Mouse (Mus musculus): ENCODE measurements around the gene Immp2l.
A peak's percentile ranks its signal among the peaks of the same experiment; 100 is the strongest.

Immp2l gene

GRCm38 (mm10) chr12:41425101-41425679, 401.3 kb downstream of the Immp2l start:
- DNase-seq (ENCODE audit: low spot score in 2 of 2): no peak

GRCm38 (mm10) chr12:41427464-41427863, 403.6 kb downstream of the Immp2l start:
- peak; percentile 1 to 2 for DNase-seq (ENCODE audit: low spot score in 2 of 2)

DNA sequence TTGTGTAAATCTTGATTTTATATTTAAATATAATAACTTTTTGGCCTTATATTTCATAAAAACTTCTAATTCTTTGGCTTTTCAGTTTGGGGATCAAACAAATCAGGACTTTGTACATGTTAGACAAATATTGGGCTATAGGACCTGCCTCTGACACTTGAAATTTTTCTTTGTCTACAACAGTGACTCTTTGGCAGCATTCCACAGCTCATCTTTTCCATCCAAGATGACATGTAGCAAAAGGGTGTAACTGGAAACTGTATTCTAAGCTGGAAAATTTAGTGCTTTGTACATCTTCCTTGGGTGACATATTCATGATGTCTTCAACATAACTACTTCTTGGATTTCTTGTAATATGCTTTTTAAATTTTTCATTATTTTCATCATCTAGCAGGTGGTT, 404.9 kb downstream of the Immp2l start:
- DNase-seq (ENCODE audit: low spot score in 2 of 2): no peak

GRCm38 (mm10) chr12:41436206-41436985, 412.5 kb downstream of the Immp2l start:
- DNase-seq (ENCODE audit: low spot score in 2 of 2): no peak

GRCm38 (mm10) chr12:41438446-41438845, 414.6 kb downstream of the Immp2l start:
- peak; percentile 5 for DNase-seq (ENCODE audit: low spot score in 2 of 2)

GRCm38 (mm10) chr12:41468374-41468991, 444.6 kb downstream of the Immp2l start:
- no peak for DNase-seq (ENCODE audit: low spot score in 2 of 2)

DNA sequence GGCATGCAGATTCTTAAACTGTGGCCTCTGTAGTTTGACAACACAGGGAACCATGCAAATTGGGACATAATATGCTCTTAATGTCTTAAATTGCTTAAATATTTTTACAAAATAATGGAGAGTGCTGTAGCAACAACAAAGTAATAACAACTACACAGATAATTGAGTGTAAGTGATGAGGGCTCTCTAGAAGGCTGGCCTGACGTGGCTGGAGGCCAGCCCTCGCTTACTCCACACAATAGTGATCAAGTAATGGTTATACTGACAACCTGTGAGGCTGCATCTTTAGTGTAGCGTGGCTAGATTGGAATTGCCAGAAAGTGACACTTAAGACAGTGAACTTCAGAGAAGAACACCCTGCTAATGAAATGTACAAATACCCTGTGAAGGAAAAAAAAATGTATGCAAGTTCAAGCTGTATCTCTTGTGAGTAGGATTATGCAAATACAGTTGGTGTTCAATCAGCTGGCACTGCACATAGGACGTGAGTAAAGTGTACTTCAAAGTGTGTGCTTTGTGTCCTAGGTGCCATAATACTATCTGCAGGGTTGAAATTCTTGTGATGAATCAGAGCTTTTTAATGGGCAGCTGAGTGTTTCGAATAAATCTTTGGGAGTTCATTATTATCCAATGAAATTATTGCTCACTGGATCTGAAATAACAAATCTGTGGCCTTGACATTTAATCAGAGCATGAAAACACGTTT, 445.4 kb downstream of the Immp2l start:
- DNase-seq (ENCODE audit: low spot score in 2 of 2): no peak

DNA sequence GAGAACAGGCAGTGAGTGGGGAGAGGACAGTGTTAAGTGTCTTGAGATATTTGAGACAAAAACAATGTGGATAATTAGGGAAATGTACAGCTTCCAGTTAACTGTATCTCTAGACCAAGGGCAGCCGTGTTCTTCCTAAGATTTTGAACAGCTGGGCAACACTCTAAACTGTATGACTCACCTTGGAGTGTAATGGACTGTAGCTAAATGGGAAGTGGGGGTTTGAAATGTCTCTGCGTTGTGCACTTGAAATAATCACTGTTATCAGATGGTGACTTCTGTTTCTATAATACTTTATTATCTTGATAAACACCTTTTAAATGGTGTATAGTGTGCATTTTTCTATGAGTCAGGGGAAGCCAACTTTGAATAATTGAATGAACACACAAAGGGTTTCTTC, 457.6 kb downstream of the Immp2l start:
- DNase-seq (ENCODE audit: low spot score in 2 of 2): no peak

DNA sequence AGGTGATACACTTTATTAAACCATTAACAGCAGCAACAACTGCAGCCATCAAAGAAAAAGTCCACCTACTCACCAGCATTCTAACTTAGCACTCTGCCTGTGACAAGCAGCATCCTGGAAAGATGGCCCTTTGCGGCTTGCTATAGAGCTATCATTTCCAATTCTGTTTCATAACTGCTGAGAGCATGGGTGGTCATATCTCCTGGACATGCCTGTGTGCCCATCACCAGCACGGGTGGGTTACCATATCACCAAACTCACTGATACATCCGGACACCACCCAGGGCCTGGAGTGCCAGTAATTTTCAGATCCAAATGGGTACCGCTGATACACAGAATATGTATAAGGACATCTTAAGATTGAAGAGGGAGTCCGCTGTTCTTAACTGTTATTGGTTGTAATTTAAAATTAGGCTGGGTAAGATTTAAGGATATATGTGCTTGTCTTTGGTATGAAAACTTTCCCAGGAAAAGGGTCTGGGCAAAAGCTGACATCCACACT, 459.3 kb downstream of the Immp2l start:
- no peak for DNase-seq (ENCODE audit: low spot score in 2 of 2)

DNA sequence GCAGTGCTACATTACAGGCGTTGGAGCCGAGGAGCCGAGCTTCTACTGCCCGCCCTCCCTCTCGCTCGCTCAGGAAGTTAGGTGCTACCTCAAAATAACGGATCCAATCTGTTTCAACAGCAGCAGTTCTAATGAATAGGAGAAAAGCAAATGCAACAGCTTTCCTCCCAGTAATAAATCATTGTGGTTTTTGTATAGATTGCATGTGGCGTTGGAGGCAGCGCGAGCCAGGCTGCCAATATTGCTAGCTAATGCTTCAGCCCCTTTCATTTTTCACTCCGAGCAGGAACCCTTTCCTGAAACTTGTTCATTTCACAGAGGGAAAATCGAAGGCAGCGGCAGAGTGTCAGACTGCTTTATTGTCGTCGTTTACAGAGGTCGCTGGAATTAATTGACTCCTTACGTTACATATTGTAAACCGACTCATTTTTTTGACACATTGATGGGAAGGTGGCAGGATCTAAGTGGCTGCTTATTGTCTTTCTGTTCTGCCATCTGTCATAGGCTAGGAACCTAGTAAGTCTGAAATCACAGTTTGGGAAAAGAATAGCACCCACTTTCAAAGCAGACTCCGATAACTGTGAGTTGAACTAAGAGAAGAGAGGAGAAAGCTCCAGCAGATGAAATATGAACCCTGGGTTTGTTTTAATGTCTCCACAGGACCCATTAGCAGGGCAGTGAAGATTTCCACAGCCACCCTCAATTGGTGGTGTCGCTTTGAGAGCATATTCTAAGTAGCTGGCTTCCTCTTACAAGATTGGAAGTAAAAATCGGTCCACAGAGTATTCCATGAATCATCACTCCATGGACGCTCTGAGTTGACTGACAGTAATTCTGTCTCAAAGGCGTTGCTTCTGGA, 459.9 kb downstream of the Immp2l start:
- no peak for DNase-seq (ENCODE audit: low spot score in 2 of 2)

GRCm38 (mm10) chr12:41484689-41485511, 461.0 kb downstream of the Immp2l start:
- no peak for DNase-seq (ENCODE audit: low spot score in 2 of 2)

GRCm38 (mm10) chr12:41485512-41486215, 461.8 kb downstream of the Immp2l start:
- peak; percentile 32 to 44 for DNase-seq (ENCODE audit: low spot score in 2 of 2)

DNA sequence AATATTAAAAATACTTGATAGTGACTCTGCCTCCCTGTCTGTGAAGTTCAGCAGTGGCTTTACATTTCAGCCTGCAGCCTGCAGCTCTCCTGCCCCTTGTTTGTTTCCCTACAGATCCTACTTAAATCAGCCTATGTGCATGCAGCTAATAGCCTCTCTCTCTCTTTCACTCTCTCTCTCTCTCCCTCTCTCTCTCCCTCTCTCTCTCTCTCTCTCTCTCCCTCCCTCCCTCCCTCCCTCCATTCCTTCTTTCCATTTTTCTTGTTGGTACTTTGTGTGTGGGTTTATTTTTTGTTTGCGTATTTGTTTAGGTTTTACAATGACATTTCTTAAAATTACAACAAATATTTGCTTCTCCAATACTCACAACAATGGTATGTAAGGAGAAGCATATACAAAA, 462.4 kb downstream of the Immp2l start, which contains the start of gene Lrrn3:
TSS of gene Lrrn3 (minus strand) at position 101 of the 400 bp plus-strand sequence.
- no peak for DNase-seq (ENCODE audit: low spot score in 2 of 2)

GRCm38 (mm10) chr12:41487005-41487404, 463.1 kb downstream of the Immp2l start:
- peak in 1 of 2 experiments; percentile 10 for DNase-seq (ENCODE audit: low spot score in 2 of 2)

DNA sequence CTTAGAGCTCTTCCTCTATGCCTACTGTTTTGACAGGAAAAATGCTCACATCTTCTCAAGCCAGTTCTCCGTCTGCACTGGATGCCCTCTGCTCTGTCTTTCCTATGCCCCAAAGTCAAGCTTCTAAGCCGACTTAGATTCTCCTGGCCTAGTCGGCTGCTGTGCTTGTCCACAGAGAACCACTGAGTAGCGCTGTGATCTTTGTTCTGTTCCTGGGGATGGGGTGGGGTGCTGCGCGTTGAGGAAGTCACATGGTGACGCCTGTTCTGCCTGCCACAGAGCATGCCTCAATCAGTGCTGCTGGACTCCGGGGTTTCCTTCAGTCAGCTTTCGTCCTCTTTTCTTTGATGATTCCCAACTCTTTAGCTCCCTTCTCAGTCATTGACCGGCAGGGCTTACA, 470.7 kb downstream of the Immp2l start:
- no peak for DNase-seq (ENCODE audit: low spot score in 2 of 2)

DNA sequence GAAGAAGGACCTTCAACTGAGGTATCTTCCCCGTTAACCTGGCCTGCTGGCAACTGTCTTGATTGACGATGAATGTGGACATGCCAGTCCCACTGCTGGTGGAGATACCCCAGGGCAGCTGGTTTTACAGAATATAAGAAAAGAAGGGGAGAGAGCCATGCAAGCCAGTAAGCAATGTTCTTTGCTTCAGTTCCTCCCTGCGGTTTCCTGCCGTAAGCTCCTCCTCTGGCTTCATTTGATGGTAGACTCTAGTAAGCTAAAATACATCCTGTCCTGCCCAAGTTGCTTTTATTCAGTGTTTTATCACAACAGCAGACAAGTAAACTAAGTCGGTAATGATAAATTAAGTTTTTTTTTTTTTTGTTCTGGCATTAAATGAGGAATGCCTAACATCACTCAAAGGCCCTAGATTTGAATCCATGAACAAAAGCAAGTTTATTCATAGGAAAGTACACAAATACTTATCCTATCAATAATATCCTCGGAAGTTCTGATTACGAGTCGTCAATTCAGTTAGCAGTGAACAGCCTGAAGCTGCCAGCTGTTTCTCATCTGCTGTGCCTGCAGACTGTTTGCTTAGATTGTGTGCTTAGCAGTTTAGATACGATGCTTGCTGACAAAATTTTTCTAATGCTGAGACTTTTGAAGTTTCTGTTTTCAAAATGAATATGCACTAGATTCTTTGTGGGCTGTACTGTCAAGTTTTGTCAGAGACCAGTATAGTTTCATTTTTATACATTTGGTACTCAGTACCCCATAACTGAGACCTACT, 476.3 kb downstream of the Immp2l start:
- no peak for DNase-seq (ENCODE audit: low spot score in 2 of 2)

DNA sequence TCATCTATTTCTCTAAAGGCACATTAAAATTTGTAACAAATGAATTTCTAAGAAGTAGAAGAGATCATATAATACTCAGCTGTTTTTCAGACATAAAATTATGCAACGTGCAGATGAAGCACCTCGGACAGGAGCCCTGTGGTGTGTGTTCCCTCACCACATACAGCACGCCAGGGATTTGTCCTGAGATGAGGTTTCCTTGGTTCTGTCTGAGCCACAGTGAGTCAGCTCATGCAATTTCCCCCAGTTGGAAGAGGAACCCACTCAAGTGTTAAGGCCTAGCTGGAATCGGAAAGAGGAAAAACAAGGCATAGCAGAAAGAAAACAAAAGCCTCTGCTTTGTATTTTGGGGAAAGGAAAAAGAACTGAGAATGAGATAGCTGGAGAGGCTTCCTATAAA, 484.7 kb downstream of the Immp2l start:
- no peak for DNase-seq (ENCODE audit: low spot score in 2 of 2)

DNA sequence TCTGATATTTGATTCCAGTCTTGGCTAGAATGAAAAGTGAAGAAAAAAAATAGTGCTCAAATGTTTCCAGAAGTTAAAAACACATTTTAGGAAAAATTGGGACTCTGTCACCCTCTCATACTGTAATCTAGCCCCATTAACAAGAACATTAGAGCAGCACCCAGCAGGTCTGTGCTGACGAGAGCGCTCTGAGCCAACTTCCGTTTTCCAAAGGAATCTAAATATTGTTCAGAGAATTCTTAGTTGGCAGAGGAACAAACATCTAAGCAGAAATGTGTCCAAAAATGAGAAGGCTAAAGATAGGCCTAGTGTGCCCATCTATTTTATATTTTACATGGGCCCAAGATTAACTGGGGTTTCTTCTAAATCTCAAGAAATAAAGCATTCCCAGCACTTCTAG, 486.7 kb downstream of the Immp2l start:
- no peak for DNase-seq (ENCODE audit: low spot score in 2 of 2)

DNA sequence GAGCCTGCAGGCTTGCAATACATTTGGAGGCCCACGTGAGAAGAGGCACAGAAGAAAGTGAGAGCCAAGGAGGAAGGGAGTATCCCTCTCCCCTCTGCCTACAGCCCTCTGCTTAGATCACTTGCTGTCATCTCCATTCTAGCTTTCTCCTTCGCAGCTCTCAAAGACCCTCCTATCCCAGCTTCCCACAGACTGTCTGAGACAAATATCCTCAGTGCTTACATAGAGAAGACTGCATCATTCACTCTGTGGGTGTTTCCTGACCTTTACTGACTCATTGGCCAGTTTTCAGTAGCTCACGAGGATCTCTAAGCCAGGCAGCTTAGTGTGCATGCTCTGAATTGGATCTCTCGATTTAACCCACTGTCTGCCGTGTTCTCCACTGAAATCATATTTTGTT, 495.0 kb downstream of the Immp2l start:
- no peak for DNase-seq (ENCODE audit: low spot score in 2 of 2)
